Mouse (Mus musculus): ENCODE measurements around the gene Cmss1.

Cmss1 gene

GRCm38 (mm10) chr16:57515636-57516035, 91.0 kb downstream of the Cmss1 start:
- no peak for DNase-seq (ENCODE audit: extremely low read depth, low read depth)

DNA sequence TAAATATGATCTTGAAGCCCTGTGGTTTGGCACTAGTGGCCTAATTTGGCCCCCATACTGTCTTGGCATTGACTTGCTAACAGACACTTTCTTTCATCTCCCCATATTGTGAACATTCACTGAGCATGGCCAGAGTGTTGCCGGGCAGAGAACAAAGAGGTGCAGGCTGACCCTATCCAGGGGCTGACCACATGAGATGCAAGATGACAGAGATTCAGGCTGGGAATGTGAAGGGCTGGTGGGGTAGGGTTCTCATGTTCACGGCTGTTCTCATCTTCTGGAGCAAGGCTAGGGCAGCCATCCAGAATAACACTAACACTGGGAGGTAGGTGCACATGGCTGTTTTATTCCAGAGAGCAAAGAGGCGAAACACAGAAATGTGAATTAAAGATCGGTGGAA, 92.3 kb downstream of the Cmss1 start:
- no peak for DNase-seq (ENCODE audit: extremely low read depth, low read depth)

- no peak for DNase-seq (ENCODE audit: extremely low read depth, low read depth)
Observed at GRCm38 (mm10) chr16:57513562-57513961, 93.1 kb downstream of the Cmss1 start.

GRCm38 (mm10) chr16:57509099-57509498, 97.6 kb downstream of the Cmss1 start:
- DNase-seq (ENCODE audit: extremely low read depth, low read depth): peak; percentile 36

DNA sequence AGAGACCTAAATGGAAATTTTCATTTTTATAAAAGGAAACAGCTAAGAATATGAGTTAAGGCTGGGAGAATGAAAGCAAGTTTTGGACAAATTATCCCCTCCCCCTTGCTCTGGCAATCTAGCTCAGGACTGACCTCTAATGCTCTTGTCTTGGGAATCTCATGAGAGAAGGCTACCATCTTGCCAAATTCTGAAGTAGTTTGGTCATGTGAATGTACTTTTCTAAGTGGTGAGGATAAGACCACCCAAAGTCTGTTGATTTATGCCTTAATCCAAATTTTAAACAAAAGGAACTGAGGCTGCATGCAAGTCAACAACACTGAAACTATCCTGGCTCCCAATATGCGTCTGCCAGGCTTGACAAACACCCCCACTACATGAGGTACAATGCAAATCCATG, 98.3 kb downstream of the Cmss1 start:
- DNase-seq (ENCODE audit: extremely low read depth, low read depth): no peak

DNA sequence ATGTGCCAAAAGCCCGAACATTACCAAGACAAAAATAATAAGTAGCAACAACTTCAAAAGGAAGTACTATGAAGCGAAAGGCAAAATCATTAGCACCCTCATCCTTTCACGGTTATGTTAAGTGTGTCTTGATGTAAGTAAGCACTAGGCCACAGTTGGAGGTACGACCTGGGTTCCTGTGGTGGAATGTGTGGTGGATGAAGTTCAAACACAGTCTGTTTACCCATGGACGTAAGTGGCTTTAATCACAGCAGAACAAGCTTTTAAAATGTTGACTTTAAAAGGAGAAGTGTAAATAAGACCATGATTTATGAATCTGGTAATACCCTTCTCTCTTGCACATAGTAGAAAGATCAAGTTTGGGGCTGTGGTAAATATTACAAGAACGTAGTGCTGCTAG, 100.5 kb downstream of the Cmss1 start:
- DNase-seq (ENCODE audit: extremely low read depth, low read depth): no peak

GRCm38 (mm10) chr16:57504728-57505127, 101.9 kb downstream of the Cmss1 start:
- no peak for DNase-seq (ENCODE audit: extremely low read depth, low read depth)

GRCm38 (mm10) chr16:57502761-57503160, 103.9 kb downstream of the Cmss1 start:
- DNase-seq (ENCODE audit: extremely low read depth, low read depth): no peak

- DNase-seq (ENCODE audit: extremely low read depth, low read depth): no peak
Observed at GRCm38 (mm10) chr16:57502230-57502629, 104.4 kb downstream of the Cmss1 start.

DNA sequence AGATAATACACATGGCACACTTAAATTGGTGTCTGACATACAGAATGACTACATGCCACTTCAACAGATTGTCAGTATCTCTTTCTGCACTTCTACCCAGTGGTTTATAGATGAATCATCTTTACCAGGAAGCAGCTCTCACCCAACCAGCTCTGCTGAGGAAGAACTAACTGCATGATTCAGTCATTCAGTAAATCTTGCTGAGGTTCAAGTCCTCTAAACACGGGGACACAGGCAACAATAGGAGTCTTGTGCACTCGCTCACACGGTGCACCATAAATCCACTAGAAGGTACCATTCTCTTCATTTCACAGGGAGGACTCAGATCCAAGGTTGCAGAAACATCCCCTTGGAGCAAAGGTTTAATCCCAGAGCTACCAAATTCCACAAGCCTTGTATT, 105.8 kb downstream of the Cmss1 start:
- DNase-seq (ENCODE audit: extremely low read depth, low read depth): no peak

GRCm38 (mm10) chr16:57496437-57497173, 110.1 kb downstream of the Cmss1 start:
- DNase-seq (ENCODE audit: extremely low read depth, low read depth): no peak

DNA sequence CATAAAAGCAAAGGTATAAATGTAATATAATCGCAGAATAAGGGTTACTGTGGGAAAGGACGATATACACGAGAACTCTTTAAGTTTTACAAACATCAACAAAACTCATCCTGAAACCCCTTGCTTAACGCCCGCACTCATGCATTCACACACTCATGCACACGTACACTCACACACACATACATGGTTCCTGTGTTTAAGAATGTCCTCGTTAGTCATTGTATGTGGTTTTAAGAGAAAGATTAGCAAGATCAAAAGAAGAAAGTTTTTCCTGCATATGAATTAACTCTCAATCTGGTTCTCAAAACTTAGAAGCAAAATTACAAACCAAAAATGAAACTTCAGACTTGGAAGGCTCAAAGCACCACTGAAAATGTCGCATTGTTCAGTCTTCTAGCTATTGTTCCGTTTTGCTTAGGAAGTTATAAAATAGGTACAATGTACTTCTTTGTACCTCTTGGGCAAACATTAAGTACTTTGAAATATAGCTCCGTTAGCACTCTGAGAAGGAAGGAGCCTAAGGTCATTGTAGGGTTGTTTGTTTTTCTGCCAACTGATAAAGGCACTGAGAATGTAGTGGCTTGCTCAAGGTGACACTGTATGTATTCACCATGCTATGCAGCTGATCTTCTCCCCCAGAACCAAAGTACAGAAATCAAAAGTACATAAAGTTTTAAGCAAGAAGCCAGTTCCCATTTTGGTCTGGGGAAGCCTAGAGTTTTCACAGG, 111.0 kb downstream of the Cmss1 start:
- no peak for DNase-seq (ENCODE audit: extremely low read depth, low read depth)

DNA sequence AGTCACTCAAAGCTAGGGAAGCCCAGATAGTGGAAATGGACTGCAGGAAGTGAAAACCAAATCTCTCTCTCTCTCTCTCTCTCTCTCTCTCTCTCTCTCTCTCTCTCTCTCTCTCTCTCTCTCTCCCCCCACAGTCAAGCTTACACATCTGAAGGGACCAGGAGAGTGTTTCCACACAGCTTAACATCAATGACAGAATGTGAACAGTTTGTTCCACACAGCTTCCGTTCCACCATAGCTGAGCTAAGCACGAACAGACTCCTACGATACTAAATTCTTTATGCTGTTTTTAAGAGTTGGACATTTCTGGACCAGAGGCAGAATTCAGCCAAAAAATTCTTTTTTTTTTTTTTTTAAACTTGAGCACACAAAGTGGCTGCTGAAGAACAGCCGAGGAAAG, 114.8 kb downstream of the Cmss1 start:
- no peak for DNase-seq (ENCODE audit: extremely low read depth, low read depth)

- DNase-seq (ENCODE audit: extremely low read depth, low read depth): no peak
Observed at GRCm38 (mm10) chr16:57490691-57491090, 116.0 kb downstream of the Cmss1 start.

DNA sequence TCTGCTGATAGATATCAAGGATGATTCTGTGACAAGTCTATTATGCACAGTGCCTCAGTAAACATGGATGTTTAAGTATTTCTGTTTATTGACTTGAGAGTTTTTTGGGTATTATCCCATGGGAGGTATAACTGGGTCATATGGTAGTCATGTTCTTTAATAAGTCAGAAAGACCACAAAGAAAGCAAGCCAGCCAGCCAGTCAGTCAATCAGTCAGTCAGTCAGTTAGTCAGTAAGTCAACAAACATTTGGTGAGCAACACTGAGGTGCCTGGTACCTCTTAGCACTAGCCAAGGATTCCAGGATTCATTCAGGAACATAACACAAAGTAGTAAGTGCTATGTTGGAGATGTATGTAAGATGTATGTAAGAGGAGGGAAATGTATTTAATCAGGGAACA, 118.0 kb downstream of the Cmss1 start:
- DNase-seq (ENCODE audit: extremely low read depth, low read depth): no peak

DNA sequence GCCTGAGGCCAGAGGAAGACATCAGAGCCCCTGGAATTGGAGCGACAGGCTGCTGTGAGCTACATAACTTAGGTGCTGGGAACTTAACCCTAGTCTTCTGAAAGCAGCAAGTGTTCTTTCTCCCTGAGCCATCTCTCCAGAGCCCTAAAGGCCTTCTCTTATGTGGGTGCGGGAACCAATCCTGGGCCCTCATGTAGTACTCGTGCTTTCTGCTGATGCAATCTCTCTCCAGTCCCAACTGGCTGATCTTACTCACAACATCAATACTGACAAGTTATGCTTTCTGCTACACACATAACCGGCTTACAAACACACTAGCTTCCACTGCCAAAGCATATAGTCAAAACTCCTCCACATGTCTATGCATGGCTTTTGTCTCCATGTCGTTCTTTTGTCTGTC, 120.4 kb downstream of the Cmss1 start:
- no peak for DNase-seq (ENCODE audit: extremely low read depth, low read depth)

DNA sequence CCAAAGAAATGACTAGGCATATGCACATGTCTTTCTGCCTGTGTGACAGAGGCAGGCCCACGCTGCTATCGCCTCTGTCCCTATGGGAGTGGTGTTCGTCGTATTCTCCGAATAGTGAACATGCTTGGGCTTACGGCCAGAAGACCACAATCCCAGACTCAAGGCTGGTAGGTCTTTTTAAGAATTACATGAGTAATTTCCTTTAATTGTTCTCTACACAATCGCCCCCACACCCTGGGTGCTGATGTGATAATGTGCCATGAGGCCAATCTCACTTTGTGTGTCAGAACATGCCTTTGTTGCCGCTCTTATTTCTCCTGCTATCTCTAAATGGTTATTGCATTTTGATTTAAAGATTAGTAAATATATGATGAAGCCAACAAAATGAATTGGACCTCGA, 121.4 kb downstream of the Cmss1 start:
- no peak for DNase-seq (ENCODE audit: extremely low read depth, low read depth)

DNA sequence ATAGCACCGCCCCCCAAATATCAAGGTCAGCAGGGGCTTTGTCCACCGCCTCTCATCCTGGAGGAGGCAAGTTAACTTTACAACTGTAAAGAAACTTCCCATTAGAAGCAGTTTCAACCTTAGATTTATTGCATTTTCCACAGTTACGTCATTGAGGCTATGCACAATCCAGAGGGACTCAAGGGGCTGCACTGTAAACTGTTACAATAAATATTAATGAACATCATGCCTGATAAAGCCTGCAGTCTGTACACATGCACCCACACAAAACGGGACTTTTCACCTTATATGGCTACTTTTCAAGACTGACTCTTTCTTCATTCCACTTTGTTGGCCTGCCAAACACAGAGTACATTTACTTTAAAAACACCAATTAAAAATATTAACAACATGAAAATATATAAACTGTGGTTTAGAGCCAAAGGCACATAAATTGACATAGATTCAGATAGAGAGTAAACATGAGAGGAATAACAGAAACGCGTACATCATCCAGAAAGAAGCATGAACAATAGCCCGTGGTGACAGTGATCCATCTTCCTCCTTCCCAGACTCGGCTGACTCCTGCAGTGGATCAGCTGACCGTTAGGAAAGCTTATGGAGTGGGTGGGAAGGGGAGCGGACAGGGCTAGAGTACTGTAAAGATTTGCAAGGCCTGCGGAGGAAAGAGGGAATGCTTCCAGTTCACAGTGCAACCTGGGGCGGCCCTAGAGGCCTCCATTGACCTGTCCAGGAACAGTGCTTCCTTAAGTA, 122.4 kb downstream of the Cmss1 start:
- DNase-seq (ENCODE audit: extremely low read depth, low read depth): no peak

DNA sequence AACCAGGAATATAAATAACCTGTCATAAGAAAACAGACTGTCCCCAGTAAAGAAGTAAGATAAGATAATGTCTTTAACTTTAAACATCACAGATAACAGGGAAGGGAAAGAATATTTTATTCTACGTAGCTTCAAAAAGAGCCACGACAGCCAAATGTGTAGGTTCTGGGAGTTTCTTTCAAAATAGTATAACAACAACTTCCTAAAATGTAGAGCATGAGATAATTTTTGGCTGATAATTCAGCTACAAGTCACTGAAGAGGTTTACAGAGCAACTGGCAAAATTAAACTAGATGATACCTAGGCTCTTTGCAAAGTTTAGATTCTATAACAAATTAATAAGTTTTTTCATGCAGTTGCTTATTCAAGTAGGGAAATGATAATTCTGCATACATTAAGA, 123.2 kb downstream of the Cmss1 start:
- no peak for DNase-seq (ENCODE audit: extremely low read depth, low read depth)

- DNase-seq (ENCODE audit: extremely low read depth, low read depth): no peak
Observed at GRCm38 (mm10) chr16:57482911-57483310, 123.8 kb downstream of the Cmss1 start.

DNA sequence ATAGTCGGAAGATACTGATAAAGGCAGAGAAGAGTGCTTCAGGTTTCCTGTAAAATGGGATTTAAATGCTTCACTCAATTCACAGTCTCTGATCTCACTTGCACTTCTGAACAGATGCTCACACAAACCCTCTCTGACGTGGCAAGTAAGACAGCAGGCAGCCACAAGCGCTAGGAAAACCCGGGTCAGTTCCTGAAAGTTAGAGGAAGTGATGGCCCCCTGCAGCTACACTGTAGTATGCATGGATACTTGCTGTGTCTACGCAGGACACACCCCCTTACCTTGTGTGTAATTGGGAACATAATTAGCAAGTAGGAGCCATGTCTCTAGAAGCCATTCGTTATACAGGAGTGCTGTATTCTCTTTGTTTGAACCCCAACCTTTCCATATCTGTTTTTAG, 124.4 kb downstream of the Cmss1 start:
- no peak for DNase-seq (ENCODE audit: extremely low read depth, low read depth)

DNA sequence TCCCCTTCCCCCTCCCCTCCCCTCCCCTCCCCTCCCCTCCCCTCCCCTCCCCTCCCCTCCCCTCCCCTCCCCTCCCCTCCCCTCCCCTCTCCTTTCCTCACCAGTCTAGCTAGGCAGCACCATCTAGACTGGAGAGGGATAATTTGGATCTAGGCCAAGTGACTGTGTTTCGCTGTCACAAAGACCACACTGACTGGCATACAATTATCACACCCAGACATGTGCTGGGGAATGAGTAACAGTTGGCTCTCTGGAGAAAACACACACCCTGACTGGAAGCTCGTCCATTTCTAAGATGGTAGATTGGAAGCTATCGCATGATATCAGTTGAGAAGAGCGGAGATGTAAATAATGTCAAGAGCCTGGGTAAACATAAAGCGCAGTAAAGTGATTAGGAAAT, 126.9 kb downstream of the Cmss1 start:
- DNase-seq (ENCODE audit: extremely low read depth, low read depth): no peak

Measured in MEL-GATA-1-ER (cell line).